Mouse (Mus musculus) ES-Bruce4 (cell line): ENCODE data around the gene Fbn1. TPM values are rescaled to one million over a fixed set of nuclear protein-coding genes. Genes with fewer than 3 reads are reported as not detected.

ENCODE experiments used
- H3K27ac ChIP-seq: 2 replicates; pipeline ENCODE4 v1.5.1; 2012; ENCODE audit warnings: low read length, inconsistent platforms; ENCODE audit not compliant: insufficient read depth
- H3K27me3 ChIP-seq: 2 replicates; pipeline ENCODE4 v1.6.1; 2012; ENCODE audit warnings: mild to moderate bottlenecking, low read length, inconsistent platforms; ENCODE audit not compliant: control insufficient read depth, poor library complexity, insufficient read depth, severe bottlenecking
- H3K36me3 ChIP-seq: 2 replicates; pipeline ENCODE4 v1.6.1; 2012; ENCODE audit warnings: inconsistent platforms, mild to moderate bottlenecking, low read length, moderate library complexity; ENCODE audit not compliant: control insufficient read depth, poor library complexity, insufficient read depth, severe bottlenecking
- H3K4me1 ChIP-seq: one replicate; pipeline ENCODE4 v1.8.1; 2011; ENCODE audit warnings: low read length; ENCODE audit not compliant: control insufficient read depth, insufficient read depth
- H3K4me3 ChIP-seq: 2 replicates; pipeline ENCODE4 v1.5.1; 2011; ENCODE audit warnings: low read depth, mild to moderate bottlenecking, low read length
- H3K9ac ChIP-seq: 2 replicates; pipeline ENCODE4 v1.6.1; 2012; ENCODE audit warnings: low read depth, mild to moderate bottlenecking, inconsistent platforms; ENCODE audit not compliant: poor library complexity, severe bottlenecking
- H3K9me3 ChIP-seq: replicated peaks from 2 replicates; pipeline ENCODE4 v1.6.1; 2012; ENCODE audit warnings: mild to moderate bottlenecking, low read length, inconsistent platforms; ENCODE audit not compliant: control insufficient read depth, poor library complexity, insufficient read depth, severe bottlenecking
- CTCF ChIP-seq: IDR thresholded peaks from one replicate; pipeline ENCODE4 v1.8.1; 2011; ENCODE audit warnings: low read depth, low read length
- EP300 ChIP-seq: IDR thresholded peaks from 2 replicates; pipeline ENCODE4 v1.6.1; 2011; ENCODE audit warnings: low read depth, low read length; ENCODE audit not compliant: insufficient read depth
- POLR2A ChIP-seq: IDR thresholded peaks from one replicate; pipeline ENCODE4 v1.8.1; 2011; ENCODE audit warnings: low read length; ENCODE audit not compliant: insufficient read depth
- polyA plus RNA-seq: library from polyadenylated mRNA; stranded (reverse); fragments of >200 nt; gene quantifications from 2 replicates; pipeline ENCODE4 v1.2.4, GENCODE M21; 2011; ENCODE audit warnings: low read depth; ENCODE audit not compliant: missing spikeins, insufficient read depth, insufficient read length

The Fbn1 gene
- polyA plus RNA-seq, 1 experiment = 2.4 TPM

DNA sequence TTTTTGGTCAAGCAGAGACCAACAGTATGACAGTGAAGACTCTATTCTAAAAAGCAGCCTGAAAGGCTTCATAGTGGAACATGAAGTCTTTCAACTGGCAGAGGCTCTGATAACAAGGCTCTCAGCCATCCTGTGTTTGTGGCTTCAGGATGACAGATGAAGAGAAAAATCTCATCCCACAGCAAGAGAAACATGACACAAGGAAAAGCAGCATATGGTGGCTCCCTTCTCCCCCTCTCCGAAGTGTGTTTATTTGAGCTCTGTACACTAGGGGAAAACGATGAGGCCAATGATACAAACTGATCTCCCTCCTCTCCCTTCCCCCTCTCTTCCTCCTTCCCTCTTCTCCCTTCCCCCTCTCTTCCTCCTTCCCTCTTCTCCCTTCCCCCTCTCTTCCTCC is 127.7 kb downstream of the Fbn1 start:
- Histone ChIP-seq H3K9ac (no peak overlapping the region), H3K36me3 (no peaks in the 10 kb centered on the region), H3K4me1 (no peaks in the 10 kb centered on the region), H3K4me3 (no peak overlapping the region), H3K27me3 (no peaks in the 10 kb centered on the region), H3K27ac (no peak overlapping the region), H3K9me3 (no peaks in the 10 kb centered on the region)
- TF ChIP-seq POLR2A = no peak
- no peak for TF ChIP-seq CTCF
- TF ChIP-seq EP300 = no peak

DNA sequence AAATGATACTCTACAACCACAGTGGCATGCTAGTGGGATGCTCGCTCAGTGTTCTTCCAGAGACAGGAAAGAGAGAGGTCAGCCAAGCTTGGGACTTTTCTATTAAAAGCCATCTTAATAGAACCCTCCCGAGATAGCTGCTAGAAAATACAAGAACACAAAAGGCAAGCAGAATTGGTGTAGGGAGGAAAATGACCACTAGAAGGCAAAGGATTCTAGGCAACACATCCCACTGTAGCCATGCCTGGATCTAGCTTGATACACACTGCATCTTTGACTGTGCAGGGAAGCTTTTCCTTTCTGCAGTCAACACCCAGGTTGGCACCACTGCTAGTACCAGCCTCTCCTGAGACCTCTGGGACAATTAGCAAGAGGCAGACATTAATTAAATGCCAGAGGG is 128.6 kb downstream of the Fbn1 start:
- no peaks in the 10 kb centered on the region for H3K27me3 ChIP-seq
- no peaks in the 10 kb centered on the region for H3K36me3 ChIP-seq
- no peak overlapping the region for H3K9ac ChIP-seq
- no peak overlapping the region for H3K27ac ChIP-seq
- no peak overlapping the region for H3K4me3 ChIP-seq
- no peak for TF ChIP-seq EP300
- no peak for TF ChIP-seq CTCF
- no peak for TF ChIP-seq POLR2A
- no peaks in the 10 kb centered on the region for H3K4me1 ChIP-seq
- H3K9me3 ChIP-seq = no peaks in the 10 kb centered on the region

DNA sequence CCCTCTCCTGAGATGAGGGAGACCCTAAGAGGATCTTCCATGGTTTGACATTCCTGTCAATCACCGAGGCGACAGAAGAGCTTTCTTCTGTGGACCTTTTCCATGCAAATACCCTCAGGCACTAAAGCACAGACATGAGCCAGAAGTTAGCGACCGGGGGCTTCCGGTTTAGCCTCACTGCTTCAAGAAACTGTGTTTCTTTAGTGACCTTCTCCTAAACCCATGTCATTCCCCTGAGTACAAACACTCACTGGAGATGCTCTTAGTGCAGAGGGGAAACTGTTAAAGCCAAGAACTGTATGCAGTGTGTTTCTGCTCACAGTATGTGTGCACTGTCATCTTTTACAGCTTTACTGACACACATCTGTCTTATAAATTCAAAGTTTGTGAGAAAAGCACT is 131.9 kb downstream of the Fbn1 start:
- H3K9me3 ChIP-seq = no peaks in the 10 kb centered on the region
- no peak overlapping the region for H3K9ac ChIP-seq
- TF ChIP-seq EP300 (no peak), POLR2A (no peak), CTCF (no peak)
- no peaks in the 10 kb centered on the region for H3K27me3 ChIP-seq
- H3K4me1 ChIP-seq = no peaks in the 10 kb centered on the region
- H3K4me3 ChIP-seq = no peak overlapping the region
- H3K36me3 ChIP-seq = no peaks in the 10 kb centered on the region
- no peak overlapping the region for H3K27ac ChIP-seq

DNA sequence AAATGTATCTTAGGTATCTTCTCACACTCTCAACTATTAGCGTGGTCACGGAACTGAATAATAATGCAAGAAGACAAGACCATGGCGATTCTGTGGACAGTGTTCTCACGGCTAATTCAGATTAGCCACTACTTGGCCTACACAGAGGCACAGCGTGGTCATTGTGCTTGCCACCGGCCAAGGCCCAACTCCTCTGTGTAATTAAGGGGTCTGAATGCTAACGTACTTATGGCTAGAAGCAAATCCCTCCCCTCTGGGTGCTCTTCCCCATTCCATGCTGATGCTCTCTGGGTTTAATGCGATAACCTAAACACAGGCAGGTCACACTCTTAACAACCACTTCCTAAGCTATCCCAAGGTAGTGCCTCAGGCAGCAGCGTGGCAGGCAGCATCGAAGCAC is 132.5 kb downstream of the Fbn1 start:
- H3K9ac ChIP-seq = no peak overlapping the region
- no peak overlapping the region for H3K4me3 ChIP-seq
- no peak for TF ChIP-seq EP300
- H3K36me3 ChIP-seq = no peaks in the 10 kb centered on the region
- no peaks in the 10 kb centered on the region for H3K27me3 ChIP-seq
- H3K9me3 ChIP-seq = no peaks in the 10 kb centered on the region
- no peaks in the 10 kb centered on the region for H3K4me1 ChIP-seq
- no peak overlapping the region for H3K27ac ChIP-seq

DNA sequence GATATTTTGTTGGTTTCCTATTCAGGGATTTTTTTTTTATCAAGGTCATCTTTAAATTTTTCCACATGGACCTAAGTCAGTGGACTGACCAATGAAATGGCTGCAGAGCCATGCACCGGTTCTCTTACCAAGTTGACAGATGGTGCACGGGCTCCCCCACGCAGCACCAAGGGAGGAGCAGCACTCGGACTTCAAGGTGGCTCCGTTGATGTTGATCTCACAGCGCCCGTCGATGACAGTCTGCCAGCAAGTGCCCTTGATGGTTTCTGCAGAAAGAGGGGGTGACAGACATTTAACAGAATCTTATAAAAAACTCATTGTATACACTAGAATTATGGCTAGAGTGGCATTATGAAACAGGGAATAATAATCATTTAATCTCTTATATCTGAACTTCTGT is 138.1 kb downstream of the Fbn1 start:
- Histone ChIP-seq H3K9me3 (no peaks in the 10 kb centered on the region), H3K4me3 (no peak overlapping the region), H3K27ac (no peak overlapping the region), H3K36me3 (no peaks in the 10 kb centered on the region), H3K27me3 (no peaks in the 10 kb centered on the region), H3K4me1 (no peaks in the 10 kb centered on the region), H3K9ac (no peak overlapping the region)
- TF ChIP-seq EP300 = no peak
- TF ChIP-seq CTCF = no peak
- no peak for TF ChIP-seq POLR2A

DNA sequence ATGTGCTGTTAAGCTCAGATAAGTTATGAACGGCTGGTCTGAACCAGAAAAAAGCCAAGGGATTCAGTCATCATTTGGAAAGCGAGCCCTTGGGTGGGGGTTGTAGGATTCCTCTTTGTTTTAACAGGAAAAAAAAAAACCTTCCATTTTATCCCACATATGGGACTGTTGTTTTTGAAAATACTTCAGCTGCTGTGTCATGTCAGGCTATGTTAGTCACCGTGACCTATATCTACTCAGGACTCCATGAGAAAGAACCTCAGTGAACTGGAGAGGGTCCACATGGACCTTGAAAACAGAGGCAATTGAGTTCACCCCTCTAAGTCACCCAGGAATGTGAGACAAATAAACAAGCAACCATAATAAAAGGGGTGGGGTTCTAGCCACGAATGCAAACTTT is 139.2 kb downstream of the Fbn1 start:
- Histone ChIP-seq H3K4me3 (no peak overlapping the region), H3K27ac (no peak overlapping the region), H3K9me3 (no peaks in the 10 kb centered on the region), H3K36me3 (no peaks in the 10 kb centered on the region), H3K9ac (no peak overlapping the region), H3K4me1 (no peaks in the 10 kb centered on the region), H3K27me3 (no peaks in the 10 kb centered on the region)
- TF ChIP-seq POLR2A = no peak
- TF ChIP-seq EP300 = no peak
- TF ChIP-seq CTCF = no peak

DNA sequence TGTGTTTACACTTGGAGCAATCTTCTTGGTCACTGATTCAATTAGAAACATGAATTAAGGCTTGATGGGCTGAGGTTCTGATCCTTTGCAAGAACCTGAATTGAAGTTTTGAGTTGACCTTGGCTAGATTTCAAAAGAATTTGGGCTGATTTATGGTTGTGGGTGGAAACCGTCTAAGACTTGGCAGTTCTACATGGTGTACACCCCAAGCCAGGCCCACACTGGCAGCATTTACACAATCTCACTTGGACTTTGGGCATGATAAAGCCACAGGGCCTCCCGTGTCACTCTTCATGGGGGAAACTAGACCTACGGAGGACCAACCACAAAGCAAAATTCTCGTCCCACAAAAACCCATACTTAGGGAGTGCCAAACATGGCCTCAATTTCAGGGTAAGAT is 146.1 kb downstream of the Fbn1 start:
- Histone ChIP-seq H3K9me3 (no peaks in the 10 kb centered on the region), H3K4me1 (no peaks in the 10 kb centered on the region), H3K27ac (no peak overlapping the region), H3K9ac (no peak overlapping the region), H3K36me3 (no peaks in the 10 kb centered on the region), H3K4me3 (no peak overlapping the region), H3K27me3 (no peaks in the 10 kb centered on the region)
- TF ChIP-seq EP300 (no peak), CTCF (no peak), POLR2A (no peak)
